Mouse (Mus musculus): ENCODE results near the gene Arnt2. TPM values are rescaled to one million over a fixed set of nuclear protein-coding genes. Genes with fewer than 3 reads are reported as not detected.

Gene Arnt2
- total and polyA plus RNA-seq, 2 experiments from 2014 or later: 44.6 to 126 TPM

DNA sequence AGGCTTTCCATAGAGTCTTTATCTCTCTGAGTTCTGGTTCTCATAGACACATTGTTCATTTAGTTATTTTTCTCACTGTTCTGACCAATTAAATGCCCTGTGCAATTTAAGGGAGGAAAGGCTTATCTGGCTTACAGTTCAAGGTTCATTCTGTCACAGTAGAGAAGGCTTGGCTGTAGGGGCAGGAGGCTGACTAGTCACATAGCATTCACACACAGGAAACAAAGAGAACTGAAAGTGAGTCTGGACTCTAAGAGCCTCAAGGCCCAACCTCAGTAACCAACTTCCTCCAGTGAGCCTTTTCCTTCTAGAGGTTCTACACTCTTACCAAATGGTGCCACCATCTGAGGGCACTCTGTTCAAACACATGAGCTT is 11.3 kb upstream of the Arnt2 start:
- Histone ChIP-seq H3K4me2 (ENCODE audit: low read depth, low read length) (no peak overlapping the region), H3K36me3 (ENCODE audit: insufficient read depth, low read length) (no peaks in the 10 kb centered on the region), H3K9me3 (ENCODE audit: low read length) (no peaks in the 10 kb centered on the region), H3K27me3 (ENCODE audit: insufficient read depth, low read length) (no peaks in the 10 kb centered on the region), H3K9ac (replicated peaks; ENCODE audit: low read length) (no peak overlapping the region), H3K27ac (no peak overlapping the region), H3K4me1 (ENCODE audit: insufficient read depth, low read length) (no peaks in the 10 kb centered on the region), H3K4me3 (ENCODE audit: low read length) (no peak overlapping the region)
- ATAC-seq (no peak), DNase-seq (ENCODE audit: low spot score) (no peak)
- no peak for TF ChIP-seq CTCF (IDR thresholded peaks at IDR 0.05; ENCODE audit: low read depth)

DNA sequence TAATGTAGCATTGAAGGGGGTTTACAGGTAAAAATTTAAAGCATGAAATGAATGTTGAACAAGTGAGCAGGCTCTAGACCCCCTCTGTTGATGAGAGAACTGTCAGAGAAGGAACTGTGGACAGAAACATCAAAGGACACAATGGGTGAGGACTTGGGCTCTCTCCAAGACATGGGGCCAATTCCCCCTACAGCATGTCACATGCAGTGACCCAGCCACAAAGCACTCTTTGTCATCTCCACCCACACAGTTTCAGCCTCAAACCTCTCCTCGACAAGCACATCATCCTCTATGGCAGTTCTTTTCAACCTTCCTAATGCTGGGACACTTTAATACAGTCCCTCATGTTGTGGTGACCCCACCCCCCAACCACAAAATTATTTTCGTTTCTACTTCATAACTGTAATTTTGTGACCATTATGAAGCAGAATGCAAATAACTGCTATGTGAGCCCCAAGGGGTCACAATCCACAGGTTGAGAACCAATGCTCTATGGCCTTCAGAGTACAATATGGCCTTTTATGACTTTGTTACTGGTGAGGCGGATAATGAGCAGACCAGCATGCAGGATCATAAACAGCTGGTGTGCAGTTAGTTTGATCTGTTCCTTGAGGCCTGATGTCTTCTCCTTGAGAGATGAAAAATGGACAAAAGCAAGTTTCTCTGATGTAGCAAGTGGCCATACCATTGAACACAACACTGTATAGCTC is 10.8 kb upstream of the Arnt2 start:
- 51% methylated on average over 3 of the region's 3 CpGs for WGBS

DNA sequence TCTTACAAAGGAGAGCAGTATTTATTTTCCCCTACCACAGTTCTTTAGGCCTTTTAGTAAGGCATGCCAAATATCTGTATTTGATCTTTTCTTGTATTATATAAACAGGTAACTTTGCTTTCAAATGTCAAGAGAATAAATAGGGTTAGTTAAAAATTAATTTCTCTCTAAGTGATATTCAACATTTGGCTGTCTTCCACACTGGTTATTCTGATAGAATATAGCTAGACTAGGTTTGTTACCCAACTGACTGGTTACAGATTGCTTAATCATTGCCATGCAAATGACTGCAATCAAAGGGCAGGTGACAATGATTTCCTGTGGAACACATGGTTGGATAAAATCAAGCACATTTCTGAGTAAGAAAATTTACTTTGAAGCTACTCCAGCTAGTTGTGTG is 7.5 kb upstream of the Arnt2 start:
- no peak for ATAC-seq
- TF ChIP-seq CTCF (IDR thresholded peaks at IDR 0.05; ENCODE audit: low read depth): no peak

More for the DNA sequence above, 10.8 kb upstream of the Arnt2 start:
- no peak overlapping the region for H3K9ac ChIP-seq (replicated peaks; ENCODE audit: low read length)
- TF ChIP-seq CTCF (IDR thresholded peaks at IDR 0.05; ENCODE audit: low read depth): no peak
- H3K27ac ChIP-seq: no peak overlapping the region
- H3K4me2 ChIP-seq (ENCODE audit: low read depth, low read length): no peak overlapping the region
- ATAC-seq (peak; percentile 40), DNase-seq (ENCODE audit: low spot score) (no peak)
- H3K4me1 ChIP-seq (ENCODE audit: insufficient read depth, low read length): no peaks in the 10 kb centered on the region
- no peaks in the 10 kb centered on the region for H3K9me3 ChIP-seq (ENCODE audit: low read length)
- H3K4me3 ChIP-seq (ENCODE audit: low read length): no peak overlapping the region
- H3K27me3 ChIP-seq (ENCODE audit: insufficient read depth, low read length): no peaks in the 10 kb centered on the region
- no peaks in the 10 kb centered on the region for H3K36me3 ChIP-seq (ENCODE audit: insufficient read depth, low read length)

DNA sequence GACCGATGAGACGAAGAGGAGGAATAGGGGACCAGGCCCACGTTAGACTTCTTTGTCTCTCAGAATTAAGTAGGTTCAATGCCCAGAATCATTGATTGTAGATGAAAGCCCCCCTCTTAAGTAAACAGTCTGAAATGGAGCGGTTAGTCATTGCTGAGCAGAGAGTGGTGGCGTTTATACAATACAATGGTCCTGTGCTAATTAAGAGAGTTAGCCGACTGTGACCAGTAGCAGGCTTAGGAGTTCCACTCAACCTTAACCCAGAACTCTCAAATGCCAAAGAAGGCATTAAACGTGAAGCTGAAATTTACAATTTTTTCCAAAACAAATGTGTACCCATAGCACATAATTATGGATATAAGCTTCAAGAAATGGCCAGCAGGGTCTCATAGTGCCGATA is 2.6 kb upstream of the Arnt2 start:
- Histone ChIP-seq H3K27ac (no peak overlapping the region), H3K36me3 (ENCODE audit: insufficient read depth, low read length) (no peaks in the 10 kb centered on the region), H3K4me1 (ENCODE audit: insufficient read depth, low read length) (peaks cover 20% of the 10 kb centered on the region), H3K9me3 (ENCODE audit: low read length) (no peaks in the 10 kb centered on the region), H3K4me2 (ENCODE audit: low read depth, low read length) (no peak overlapping the region), H3K4me3 (ENCODE audit: low read length) (no peak overlapping the region), H3K27me3 (ENCODE audit: insufficient read depth, low read length) (no peaks in the 10 kb centered on the region), H3K9ac (replicated peaks; ENCODE audit: low read length) (no peak overlapping the region)
- TF ChIP-seq CTCF (IDR thresholded peaks at IDR 0.05; ENCODE audit: low read depth): no peak
- WGBS: 57% methylated on average over 8 of the region's 8 CpGs
- no peak for ATAC-seq
- no peak for DNase-seq (ENCODE audit: low spot score)

More for the DNA sequence above, 7.5 kb upstream of the Arnt2 start:
- Histone ChIP-seq H3K4me2 (ENCODE audit: low read depth, low read length) (no peak overlapping the region), H3K27me3 (ENCODE audit: insufficient read depth, low read length) (no peaks in the 10 kb centered on the region), H3K4me3 (ENCODE audit: low read length) (no peak overlapping the region), H3K9me3 (ENCODE audit: low read length) (no peaks in the 10 kb centered on the region), H3K9ac (replicated peaks; ENCODE audit: low read length) (no peak overlapping the region), H3K4me1 (ENCODE audit: insufficient read depth, low read length) (no peaks in the 10 kb centered on the region), H3K27ac (no peak overlapping the region), H3K36me3 (ENCODE audit: insufficient read depth, low read length) (no peaks in the 10 kb centered on the region)
- no peak for DNase-seq (ENCODE audit: low spot score)

DNA sequence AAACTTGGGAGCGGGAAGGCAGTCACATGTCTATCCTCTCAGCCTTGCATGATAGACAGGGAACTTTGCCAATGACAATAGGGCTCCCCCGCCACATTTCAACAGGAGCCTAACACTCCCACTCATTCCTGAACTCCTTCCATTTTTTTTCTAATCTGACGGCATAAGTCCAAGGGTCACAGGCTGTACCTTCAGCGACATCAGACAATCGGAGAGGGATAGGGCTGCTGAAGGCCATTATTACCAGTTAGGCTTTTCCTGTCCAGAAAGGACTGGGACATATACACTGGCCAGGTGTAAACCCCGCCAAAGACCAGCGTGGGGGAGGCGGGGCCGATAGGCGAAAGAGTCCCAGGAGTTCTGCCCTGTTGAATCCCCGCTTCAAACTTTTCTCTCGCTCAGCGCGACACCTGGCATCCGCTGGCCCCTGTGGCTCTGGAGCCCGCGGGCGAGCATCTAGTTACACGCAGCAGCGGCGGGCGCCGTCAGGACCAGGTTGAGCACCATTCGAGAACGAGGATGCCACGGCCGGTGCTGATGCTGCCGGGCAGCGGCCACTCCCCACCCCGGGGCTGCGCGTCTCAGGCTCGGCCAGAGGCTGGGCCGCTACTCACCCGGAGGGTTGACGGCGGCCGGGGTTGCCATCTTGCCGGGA is 608 bp downstream of the Arnt2 start:
- no peaks in the 10 kb centered on the region for H3K36me3 ChIP-seq (ENCODE audit: insufficient read depth, low read length)
- peak overlapping the region; percentile 81 for H3K4me2 ChIP-seq (ENCODE audit: low read depth, low read length)
- no peaks in the 10 kb centered on the region for H3K27me3 ChIP-seq (ENCODE audit: insufficient read depth, low read length)
- H3K9ac ChIP-seq (replicated peaks; ENCODE audit: low read length): peak overlapping the region; percentile 90
- TF ChIP-seq CTCF (IDR thresholded peaks at IDR 0.05; ENCODE audit: low read depth): no peak
- WGBS: under 1% methylated on average over 39 of the region's 39 CpGs
- peak; percentile 36 for ATAC-seq
- H3K4me3 ChIP-seq (ENCODE audit: low read length): peak overlapping the region; percentile 72
- peaks cover 20% of the 10 kb centered on the region for H3K4me1 ChIP-seq (ENCODE audit: insufficient read depth, low read length)
- DNase-seq (ENCODE audit: low spot score): peak; percentile 80
- H3K9me3 ChIP-seq (ENCODE audit: low read length): no peaks in the 10 kb centered on the region
- H3K27ac ChIP-seq: peak overlapping the region; percentile 96

DNA sequence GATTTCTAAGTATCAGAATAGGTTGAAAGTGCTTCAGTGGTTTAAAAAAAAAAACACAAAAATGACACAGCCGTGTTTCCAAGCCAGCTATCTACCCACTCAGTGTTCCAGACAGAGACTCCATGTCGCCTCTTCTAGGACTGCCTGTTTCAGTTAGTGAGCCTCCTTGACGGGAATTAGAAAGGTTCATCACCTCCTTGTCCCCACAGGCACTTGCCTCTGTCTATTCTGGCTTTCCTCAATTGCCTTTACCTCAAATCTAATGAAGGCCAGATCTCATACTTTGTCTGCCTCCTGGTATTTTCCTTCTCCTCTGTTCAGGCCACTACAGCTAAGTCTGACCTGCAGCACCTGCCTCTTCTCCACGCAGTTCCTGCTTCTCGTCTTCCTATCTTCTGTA is 1.7 kb downstream of the Arnt2 start:
- H3K4me1 ChIP-seq (ENCODE audit: insufficient read depth, low read length): peaks cover 27% of the 10 kb centered on the region
- no peak for TF ChIP-seq CTCF (IDR thresholded peaks at IDR 0.05; ENCODE audit: low read depth)
- ATAC-seq: no peak
- H3K27me3 ChIP-seq (ENCODE audit: insufficient read depth, low read length): no peaks in the 10 kb centered on the region
- no peaks in the 10 kb centered on the region for H3K9me3 ChIP-seq (ENCODE audit: low read length)
- peak overlapping the region; percentile 72 for H3K4me3 ChIP-seq (ENCODE audit: low read length)
- H3K36me3 ChIP-seq (ENCODE audit: insufficient read depth, low read length): no peaks in the 10 kb centered on the region
- no peak overlapping the region for H3K9ac ChIP-seq (replicated peaks; ENCODE audit: low read length)
- WGBS: 64% methylated on average over 5 of the region's 5 CpGs
- DNase-seq (ENCODE audit: low spot score): no peak
- H3K4me2 ChIP-seq (ENCODE audit: low read depth, low read length): peak overlapping the region; percentile 81
- H3K27ac ChIP-seq: no peak overlapping the region

DNA sequence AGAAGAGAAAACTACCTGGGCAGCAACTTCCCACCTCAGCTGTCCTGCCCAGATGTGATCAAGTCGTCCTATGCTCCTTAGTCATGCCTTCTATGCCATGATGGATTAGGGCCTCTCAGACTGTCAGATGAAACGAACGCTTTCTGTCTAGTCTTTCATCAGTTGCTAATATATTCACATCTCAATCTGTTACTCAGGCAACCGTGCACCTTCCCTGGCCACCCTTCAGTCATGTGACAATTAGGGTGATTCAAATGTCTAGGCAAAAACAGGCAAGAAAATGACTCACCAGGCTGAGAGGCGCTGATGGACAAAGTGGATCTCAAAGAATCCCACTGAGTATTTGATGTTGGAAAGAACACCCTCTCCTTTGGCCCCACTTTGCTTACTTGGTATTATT is 6.6 kb downstream of the Arnt2 start:
- 17% methylated on average over 5 of the region's 5 CpGs for WGBS
- Histone ChIP-seq H3K9ac (replicated peaks; ENCODE audit: low read length) (no peak overlapping the region), H3K4me2 (ENCODE audit: low read depth, low read length) (no peak overlapping the region), H3K27me3 (ENCODE audit: insufficient read depth, low read length) (no peaks in the 10 kb centered on the region), H3K4me3 (ENCODE audit: low read length) (no peak overlapping the region), H3K4me1 (ENCODE audit: insufficient read depth, low read length) (peaks cover 28% of the 10 kb centered on the region), H3K27ac (no peak overlapping the region), H3K36me3 (ENCODE audit: insufficient read depth, low read length) (no peaks in the 10 kb centered on the region), H3K9me3 (ENCODE audit: low read length) (no peaks in the 10 kb centered on the region)
- ATAC-seq (peak; percentile 43; the same call in 1 of the 2 replicates), DNase-seq (ENCODE audit: low spot score) (peak; percentile 10)
- no peak for TF ChIP-seq CTCF (IDR thresholded peaks at IDR 0.05; ENCODE audit: low read depth)

All from hindbrain, postnatal 0 days (tissue).